Mouse (Mus musculus) v-Abl transformed pro-B cells (cell line): ENCODE measurements at regions not wholly inside any gene's neighbourhood (a gene's known extent, or its start where the extent isn't known, plus 50 kb on each side); places are given as distances from the start of the nearest gene placed in this dataset.

Experiments
- in situ Hi-C, 2 experiments: fragments of 400-800 bp; cut with MboI; formaldehyde crosslinking; loops; one replicate each; pipeline ENCODE4 v1.15.1; 2025; ENCODE audit not compliant: unreplicated experiment in 2 of 2

GRCm38 (mm10) chr12:69456746-69457145, 84.5 kb upstream of the Gm9887 start:
- in situ Hi-C loops: loop anchor here in 1 of 2 experiments (10.0 to 25.0 kb wide), 2 partner anchors 82 to 106 kb away; partner anchors contain the start of genes Arf6 and Gm9887

DNA sequence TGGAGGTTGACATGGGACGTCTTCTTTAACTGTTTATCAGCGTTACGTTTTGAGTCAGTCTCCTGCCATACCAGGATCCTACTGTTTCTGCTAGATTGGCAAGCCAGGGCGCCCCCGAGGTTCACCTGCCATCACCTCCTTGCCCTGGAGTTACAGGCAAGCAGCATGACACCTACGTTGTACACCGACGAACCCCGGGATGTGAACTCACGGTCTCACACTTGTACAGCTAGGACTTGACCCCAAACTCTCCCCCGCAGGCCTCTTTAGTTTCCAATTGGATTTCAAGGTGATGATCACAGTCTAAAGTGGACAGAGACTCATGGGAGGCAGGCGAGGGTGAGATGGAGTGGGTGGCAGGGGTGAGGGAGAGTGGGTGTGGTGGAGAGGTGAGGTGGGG, 83.9 kb upstream of the Gm9887 start:
- in situ Hi-C loops: loop anchor here in 1 of 2 experiments (10.0 to 25.0 kb wide), 2 partner anchors 81 to 106 kb away; partner anchors contain the start of genes Arf6 and Gm9887

DNA sequence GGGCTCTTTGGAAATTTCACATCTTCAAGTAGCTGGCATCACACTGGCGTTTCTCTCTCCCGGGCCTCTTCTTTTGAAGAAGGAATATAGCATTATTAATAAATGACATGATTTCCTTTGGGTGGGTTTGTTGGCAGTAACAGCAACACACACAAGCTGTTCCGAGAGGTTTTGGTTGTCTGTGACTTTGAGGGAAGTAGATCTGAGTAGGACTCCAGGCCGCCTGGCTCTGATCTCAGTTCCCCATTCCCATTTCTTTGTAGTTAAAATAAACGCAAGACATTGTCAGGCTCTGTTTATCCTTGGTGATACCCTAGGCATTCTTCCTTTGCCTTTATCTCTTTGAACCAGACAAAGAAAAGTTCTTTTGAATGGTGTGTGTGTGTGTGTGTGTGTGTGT, 83.3 kb upstream of the Gm9887 start:
- in situ Hi-C loops: loop anchor here in 1 of 2 experiments (10.0 to 25.0 kb wide), 2 partner anchors 81 to 107 kb away; partner anchors contain the start of genes Arf6 and Gm9887

DNA sequence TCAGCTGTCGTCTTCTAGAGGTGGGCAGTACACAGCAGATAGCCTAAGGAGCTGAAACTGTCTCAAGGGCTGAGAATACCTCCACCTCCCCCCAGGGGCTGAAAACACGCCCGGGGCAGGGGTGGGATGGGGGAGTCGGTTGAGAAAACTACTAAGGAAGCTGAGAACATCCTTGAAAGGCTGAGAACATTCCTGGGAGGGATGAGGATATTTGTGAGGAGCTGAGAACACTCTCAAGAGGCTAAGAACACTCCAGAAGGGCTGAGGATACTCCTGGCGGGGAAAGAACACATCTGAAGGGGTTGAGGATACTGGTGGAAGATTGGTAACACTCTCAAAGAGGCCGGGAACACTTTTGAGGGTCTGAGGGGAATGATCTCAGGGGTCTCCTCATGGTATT, 81.3 kb upstream of the Gm9887 start:
- in situ Hi-C loops: loop anchor here in 1 of 2 experiments (10.0 to 25.0 kb wide), 2 partner anchors 79 to 109 kb away; partner anchors contain the start of genes Arf6 and Gm9887

DNA sequence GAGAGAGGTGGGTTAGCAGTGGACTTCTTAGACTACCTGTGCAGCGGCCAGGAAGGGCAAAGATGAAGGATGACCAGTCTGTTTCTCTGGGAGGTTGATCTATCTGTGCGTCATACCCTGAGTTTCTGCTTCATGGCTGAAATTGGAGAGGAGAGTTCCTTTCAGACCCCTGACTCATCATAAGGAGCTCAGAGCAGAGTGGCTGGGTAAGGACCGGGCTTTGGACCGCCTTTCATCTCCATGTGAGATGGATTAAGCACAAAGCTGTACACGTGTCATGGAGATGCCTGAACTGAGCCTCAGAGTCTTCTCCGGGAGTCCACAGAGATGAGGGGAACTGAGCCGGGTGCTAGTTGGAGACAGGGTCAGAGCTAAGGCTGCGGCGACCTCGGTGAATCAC, 80.7 kb upstream of the Gm9887 start:
- in situ Hi-C loops: loop anchor here in 1 of 2 experiments (10.0 to 25.0 kb wide), 2 partner anchors 78 to 109 kb away; partner anchors contain the start of genes Arf6 and Gm9887

DNA sequence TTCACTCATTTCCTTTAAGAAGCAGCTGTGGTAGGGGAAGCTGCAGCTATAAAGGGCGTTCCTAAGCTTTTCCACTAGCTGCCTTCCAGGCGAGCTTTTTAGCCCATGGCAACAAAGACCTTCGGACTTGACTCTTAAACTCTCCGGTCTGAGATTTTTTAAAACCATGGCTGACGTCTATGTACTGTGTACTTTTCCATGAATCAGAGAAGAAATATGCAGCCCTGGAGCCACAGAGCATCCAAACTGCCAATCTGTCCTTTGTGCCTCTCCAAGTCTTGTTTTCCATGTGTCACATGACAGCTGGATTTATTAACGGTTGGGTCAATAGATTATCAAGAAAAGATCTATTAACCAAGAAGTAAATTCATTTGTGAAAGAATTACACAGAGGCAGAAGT, 78.9 kb upstream of the Gm9887 start:
- in situ Hi-C loops: loop anchor here in 1 of 2 experiments (10.0 to 25.0 kb wide), 2 partner anchors 76 to 111 kb away; partner anchors contain the start of genes Arf6 and Gm9887

- in situ Hi-C loops: loop anchor here in 1 of 2 experiments (5.0 to 10.0 kb wide), 2 partner anchors 61 to 127 kb away; no protein-coding TSS in a partner anchor
Observed at GRCm38 (mm10) chr12:69447962-69448767, 75.9 kb upstream of the Gm9887 start.

- in situ Hi-C loops: loop anchor here in 1 of 2 experiments (5.0 to 10.0 kb wide), 2 partner anchors 60 to 127 kb away; no protein-coding TSS in a partner anchor
Observed at GRCm38 (mm10) chr12:69447322-69447827, 75.1 kb upstream of the Gm9887 start.

- in situ Hi-C loops: loop anchor here in 1 of 2 experiments (5.0 to 10.0 kb wide), 2 partner anchors 59 to 128 kb away; no protein-coding TSS in a partner anchor
Observed at GRCm38 (mm10) chr12:69446468-69447321, 74.4 kb upstream of the Gm9887 start.

DNA sequence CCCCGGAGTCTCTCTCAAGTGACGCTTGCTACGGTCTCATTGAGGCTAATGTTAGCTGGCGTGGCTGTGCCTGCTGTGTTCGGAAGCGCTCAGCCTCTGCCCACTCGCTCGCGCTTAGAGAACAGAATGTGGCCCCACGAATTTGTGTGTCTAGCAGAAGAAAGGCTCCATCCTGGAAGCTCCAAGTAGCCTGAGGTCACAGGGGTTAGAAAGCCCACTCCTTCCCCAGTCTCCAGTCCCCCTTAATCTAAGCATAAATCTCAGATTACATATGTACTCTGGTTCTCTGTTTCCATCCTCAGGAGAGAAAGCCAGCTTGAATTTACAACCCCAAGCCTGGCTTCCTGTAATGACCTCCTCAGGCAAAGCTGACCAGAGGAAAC, 73.8 kb upstream of the Gm9887 start:
- in situ Hi-C loops: loop anchor here in 1 of 2 experiments (5.0 to 10.0 kb wide), 2 partner anchors 59 to 129 kb away; no protein-coding TSS in a partner anchor

DNA sequence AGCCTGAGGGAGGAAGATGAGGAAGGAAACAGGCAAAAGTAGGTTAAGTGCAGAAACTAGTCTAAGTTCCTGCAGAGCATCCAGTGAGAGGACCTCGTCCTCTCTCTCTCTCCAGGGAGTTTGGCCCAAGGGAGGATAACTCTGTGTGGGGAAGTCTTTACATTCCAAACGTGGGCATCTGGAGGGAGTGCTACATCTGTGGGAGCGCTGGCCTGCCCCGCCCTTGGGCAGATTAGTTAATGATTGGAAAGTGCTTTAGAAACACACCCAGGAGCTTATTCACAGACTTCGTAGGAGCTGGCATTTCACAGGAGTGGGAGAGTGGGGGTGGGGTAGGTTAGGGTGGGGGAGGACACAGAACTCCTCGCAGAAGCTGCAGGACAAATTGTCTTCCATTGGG, 70.1 kb upstream of the Gm9887 start:
- in situ Hi-C loops: loop anchor here in 1 of 2 experiments (10.0 kb wide), 1 partner anchor 132 kb away; no protein-coding TSS in a partner anchor

- in situ Hi-C loops: loop anchor here in 1 of 2 experiments (10.0 kb wide), 1 partner anchor 133 kb away; no protein-coding TSS in a partner anchor
Observed at GRCm38 (mm10) chr12:69441764-69442163, 69.5 kb upstream of the Gm9887 start.

DNA sequence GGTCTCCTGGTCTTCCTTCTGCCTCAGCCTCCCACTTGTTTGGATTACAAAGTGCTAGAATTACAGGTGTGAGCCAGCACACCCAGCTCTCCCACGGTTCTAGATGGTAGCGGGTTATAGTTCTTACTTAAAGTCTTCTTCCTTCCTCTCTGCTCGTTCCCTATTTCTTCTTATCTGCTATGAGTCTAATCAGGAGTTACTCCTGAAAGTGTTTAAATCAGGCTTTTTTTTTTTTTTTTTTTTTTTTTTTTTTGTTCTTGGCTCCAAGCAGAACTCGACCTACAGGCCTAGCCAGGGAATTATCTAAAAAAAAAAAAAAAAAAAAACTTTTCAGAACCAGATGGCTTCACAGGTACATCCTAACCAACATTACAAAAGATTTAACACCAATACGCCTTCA, 66.0 kb upstream of the Gm9887 start:
- in situ Hi-C loops: loop anchor here in 1 of 2 experiments (10.0 kb wide), 1 partner anchor 53 kb away; no protein-coding TSS in a partner anchor

DNA sequence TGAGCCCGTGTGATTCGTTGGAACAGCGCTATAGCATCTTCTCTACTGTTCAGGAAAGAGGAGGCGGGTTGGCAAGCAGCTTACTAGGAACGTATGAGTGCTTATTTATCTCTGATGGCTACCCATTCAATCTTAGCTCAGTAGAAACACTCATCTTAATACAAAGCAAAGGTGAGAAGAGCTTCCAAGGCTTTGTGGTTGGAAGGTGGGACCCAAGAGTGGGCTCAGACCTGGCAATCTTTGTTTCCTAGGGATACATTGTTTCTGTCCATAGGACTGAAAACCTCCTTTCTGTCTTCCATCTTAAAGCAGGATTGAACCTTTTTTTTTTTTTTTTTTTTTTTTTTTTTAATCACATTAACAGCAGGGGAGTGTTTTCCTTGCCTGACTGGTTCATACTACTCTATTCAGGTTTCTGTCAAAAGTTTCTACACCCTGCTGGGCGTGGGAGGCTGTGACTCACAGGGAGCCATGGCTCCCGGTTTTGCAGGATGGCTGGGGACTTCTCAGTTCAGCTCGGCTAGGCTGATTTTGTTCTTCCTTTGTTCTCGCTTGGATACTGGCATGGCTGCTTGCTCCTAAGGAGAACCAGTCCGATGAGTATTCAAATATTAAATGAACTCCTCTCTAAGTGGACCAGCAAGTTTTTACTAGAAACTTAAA, 64.7 kb upstream of the Gm9887 start:
- in situ Hi-C loops: loop anchor here in 1 of 2 experiments (10.0 kb wide), 1 partner anchor 52 kb away; no protein-coding TSS in a partner anchor

- in situ Hi-C loops: loop anchor here in 1 of 2 experiments (10.0 kb wide), 1 partner anchor 50 kb away; no protein-coding TSS in a partner anchor
Observed at GRCm38 (mm10) chr12:69434315-69434714, 62.1 kb upstream of the Gm9887 start.

DNA sequence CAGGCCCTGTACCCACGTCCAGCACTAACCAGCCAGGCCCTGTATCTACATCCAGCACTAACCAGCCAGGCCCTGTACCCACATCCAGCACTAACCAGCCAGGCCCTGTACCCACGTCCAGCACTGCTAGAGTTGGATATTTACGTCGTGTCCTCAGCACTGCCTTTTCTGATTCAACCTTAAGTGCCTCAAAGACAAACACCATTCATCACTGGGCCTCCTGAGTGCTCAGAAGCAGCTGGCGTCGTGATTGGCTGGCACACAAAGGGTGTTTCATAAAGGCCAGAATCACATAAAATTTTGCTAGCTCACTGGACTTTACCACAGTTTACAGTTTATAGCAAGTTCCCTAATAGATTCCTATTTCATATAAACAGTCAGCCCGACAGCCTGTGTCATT, 59.8 kb upstream of the Gm9887 start:
- in situ Hi-C loops: loop anchor here in 1 of 2 experiments (10.0 kb wide), 1 partner anchor 47 kb away; no protein-coding TSS in a partner anchor

DNA sequence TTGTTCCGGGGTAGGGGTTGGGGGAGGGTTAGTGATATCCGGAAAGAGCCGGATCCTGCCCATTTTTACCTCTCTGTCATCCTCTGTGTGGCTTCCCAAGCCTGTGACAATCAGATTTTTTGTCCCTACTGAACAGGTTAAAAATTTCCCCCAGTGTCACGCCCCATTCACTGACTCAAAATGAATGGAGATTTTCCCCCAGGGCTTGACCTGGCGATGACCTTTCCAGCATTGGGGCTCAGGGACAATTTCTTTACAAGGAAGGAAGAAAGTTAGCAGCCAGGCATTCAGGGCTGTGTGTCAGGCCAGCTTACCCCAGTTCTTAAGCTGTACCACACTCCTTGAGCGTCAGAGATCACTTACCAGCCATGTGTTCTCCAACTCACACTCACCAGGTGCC, 55.9 kb upstream of the Gm9887 start:
- in situ Hi-C loops: no loop called here

- in situ Hi-C loops: no loop called here
Observed at GRCm38 (mm10) chr12:69425610-69426009, 53.4 kb upstream of the Gm9887 start.

GRCm38 (mm10) chr12:69424971-69425370, 52.7 kb upstream of the Gm9887 start:
- in situ Hi-C loops: no loop called here
